Mouse (Mus musculus) hindbrain, embryonic 16.5 days (tissue): ENCODE results near the gene Elmod3. TPM values are rescaled to one million over a fixed set of nuclear protein-coding genes. Genes with fewer than 3 reads are reported as not detected.

Experiments
- ATAC-seq: fragments of 200-750 bp; cut with Nextera tagmentation; 2 replicates; pipeline ENCODE4 v1.8.0; 2017; ENCODE audit warnings: moderate TSS enrichment, moderate library complexity
- H3K27ac ChIP-seq: fragments of 300-500 bp; sonication (generic); 2 replicates; pipeline ENCODE4 v1.5.1; 2014; ENCODE audit warnings: low read depth, mild to moderate bottlenecking, control low read depth, low read length, moderate library complexity
- H3K27me3 ChIP-seq: fragments of 300-500 bp; sonication (generic); replicated peaks from 2 replicates; pipeline ENCODE4 v1.6.1; 2014; ENCODE audit warnings: low read length; ENCODE audit not compliant: control insufficient read depth, insufficient read depth
- H3K36me3 ChIP-seq: fragments of 300-500 bp; sonication (generic); 2 replicates; pipeline ENCODE4 v1.6.1; 2014; ENCODE audit warnings: mild to moderate bottlenecking, low read length, moderate library complexity, mixed read lengths; ENCODE audit not compliant: control insufficient read depth, insufficient read depth
- H3K4me1 ChIP-seq: fragments of 300-500 bp; sonication (generic); 2 replicates; pipeline ENCODE4 v1.6.1; 2014; ENCODE audit warnings: low read depth, low read length; ENCODE audit not compliant: control insufficient read depth, insufficient read depth
- H3K4me2 ChIP-seq: fragments of 300-500 bp; sonication (generic); 2 replicates; pipeline ENCODE4 v1.6.1; 2014; ENCODE audit warnings: mild to moderate bottlenecking, low read length, control low read depth, moderate library complexity
- H3K4me3 ChIP-seq: fragments of 300-500 bp; sonication (generic); 2 replicates; pipeline ENCODE4 v1.5.1; 2014; ENCODE audit warnings: mild to moderate bottlenecking, low read length, control low read depth, moderate library complexity
- H3K9ac ChIP-seq: fragments of 300-500 bp; sonication (generic); 2 replicates; pipeline ENCODE4 v1.6.1; 2014; ENCODE audit warnings: low read depth, mild to moderate bottlenecking, control low read depth, low read length, moderate library complexity
- H3K9me3 ChIP-seq: fragments of 300-500 bp; sonication (generic); 2 replicates; pipeline ENCODE4 v1.6.1; 2014; ENCODE audit warnings: mild to moderate bottlenecking, low read length, moderate library complexity; ENCODE audit not compliant: control insufficient read depth
- WGBS: fragments of 180-500 bp; shearing (Covaris S2); extraction: QIAGEN DNeasy Blood & Tissue Kit; methylation state at CpG from one replicate; pipeline ENCODE4 v1.1.7; 2014; 5-methylcytosine and 5-hydroxymethylcytosine counted together
- polyA plus RNA-seq: library from polyadenylated mRNA; unstranded; fragments of >200 nt; fragmentation: Nextera tagmentation; extraction: Ambion mirVana; gene quantifications from 2 replicates; pipeline ENCODE4 v1.2.1, GENCODE M21; 2015

Elmod3 gene
- 17.3 and 18.7 TPM in 2 replicates for polyA plus RNA-seq

DNA sequence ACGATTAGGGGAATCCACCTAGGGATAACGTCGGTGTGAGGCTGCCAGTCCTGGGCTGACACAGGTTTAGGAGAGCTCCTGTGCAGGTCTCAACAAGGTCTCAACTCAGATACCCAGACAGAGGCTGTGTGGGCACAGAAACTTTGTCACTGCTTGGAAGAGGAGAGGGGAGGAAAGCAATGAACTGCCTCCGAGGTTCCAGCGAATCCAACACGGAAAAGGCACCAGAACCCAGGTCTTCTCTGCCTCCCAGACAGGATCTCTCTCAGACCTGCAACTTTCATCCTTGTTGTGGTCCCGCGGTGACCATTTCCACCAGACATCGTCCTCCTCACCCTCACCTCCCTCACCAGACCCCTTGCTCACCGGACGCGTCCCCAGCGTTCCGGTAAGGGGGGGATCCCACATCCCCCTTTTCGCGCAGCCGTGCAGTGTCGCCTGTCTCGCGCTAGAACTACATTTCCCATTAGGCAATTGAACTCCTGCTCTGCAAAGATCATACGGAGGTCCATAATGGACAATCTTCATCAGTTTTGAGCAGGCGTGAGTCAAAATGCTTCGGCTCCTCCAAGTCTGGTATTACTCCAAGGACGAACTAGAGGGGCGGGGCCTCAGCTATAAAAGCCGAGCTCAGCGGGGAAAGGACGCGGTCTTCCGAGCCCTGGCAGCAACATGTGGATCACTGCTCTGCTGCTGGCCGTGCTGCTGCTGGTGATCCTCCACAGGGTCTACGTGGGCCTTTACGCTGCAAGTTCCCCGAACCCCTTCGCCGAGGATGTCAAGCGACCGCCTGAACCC lies at the start of gene Elmod3, which contains the start of gene Retsat:
Elmod3 (minus strand) TSS at position 458 of the 798 bp plus-strand sequence.
Retsat (plus strand) TSS at position 520 of the 798 bp plus-strand sequence.
- under 1% methylated on average over 38 of the region's 38 CpGs for WGBS
- H3K4me3 ChIP-seq: peak within 1 kb of the TSS; percentile 59

DNA sequence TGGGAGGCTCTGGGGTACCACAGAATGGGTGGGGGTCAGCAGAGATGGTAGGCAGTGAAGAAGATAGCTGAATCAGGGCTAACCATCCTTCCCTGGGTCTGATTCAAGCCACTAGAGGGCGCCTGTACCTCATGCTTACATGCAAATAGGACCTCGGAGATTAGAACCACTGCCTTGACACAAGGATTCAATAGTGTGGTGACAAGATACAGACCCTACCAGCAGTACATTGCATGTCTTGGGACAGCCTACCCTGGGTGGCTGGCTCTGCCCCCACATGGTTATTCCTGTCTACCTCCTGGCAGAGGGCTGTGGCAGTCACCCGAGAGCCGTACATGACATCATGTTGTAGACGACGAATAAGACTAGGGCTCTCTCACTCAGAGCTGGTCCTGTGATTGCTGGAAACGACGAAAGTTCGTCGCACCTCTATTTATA lies 49.2 kb upstream of the Elmod3 start:
- peak; percentile 79 for ATAC-seq
- 67% methylated on average over 10 of the region's 10 CpGs for WGBS
- Histone ChIP-seq H3K36me3 (no peaks in the 10 kb centered on the region), H3K27me3 (no peaks in the 10 kb centered on the region), H3K4me3 (no peak overlapping the region), H3K9me3 (no peaks in the 10 kb centered on the region), H3K27ac (no peak overlapping the region), H3K4me1 (peaks cover 4% of the 10 kb centered on the region; the same call in 1 of the 2 replicates), H3K4me2 (no peak overlapping the region), H3K9ac (no peak overlapping the region)

More for the DNA sequence above, at the start of gene Elmod3, which contains the start of gene Retsat:
- Histone ChIP-seq H3K27me3 (no peaks in the 10 kb centered on the region), H3K4me2 (peak within 1 kb of the TSS; percentile 87), H3K9ac (peak within 1 kb of the TSS; percentile 69), H3K4me1 (peaks cover 17% of the 10 kb centered on the region), H3K9me3 (no peaks in the 10 kb centered on the region), H3K36me3 (no peaks in the 10 kb centered on the region), H3K27ac (peak within 1 kb of the TSS; percentile 69)
- peak; percentile 94 for ATAC-seq

- Histone ChIP-seq H3K9me3 (no peaks in the 10 kb centered on the region), H3K27ac (no peak overlapping the region), H3K4me3 (no peak overlapping the region), H3K4me2 (no peak overlapping the region), H3K27me3 (no peaks in the 10 kb centered on the region), H3K36me3 (no peaks in the 10 kb centered on the region), H3K4me1 (peaks cover 4% of the 10 kb centered on the region; the same call in 1 of the 2 replicates), H3K9ac (no peak overlapping the region)
- WGBS: 68% methylated on average over 7 of the region's 7 CpGs
- ATAC-seq: no peak
Measured at GRCm38 (mm10) chr6:72645364-72645763, 47.2 kb upstream of the Elmod3 start.

GRCm38 (mm10) chr6:72644576-72644975 lies 46.4 kb upstream of the Elmod3 start:
- H3K4me3 ChIP-seq: no peak overlapping the region
- H3K9ac ChIP-seq: no peak overlapping the region
- no peak overlapping the region for H3K27ac ChIP-seq
- no peaks in the 10 kb centered on the region for H3K36me3 ChIP-seq
- no peaks in the 10 kb centered on the region for H3K9me3 ChIP-seq
- H3K27me3 ChIP-seq: no peaks in the 10 kb centered on the region
- H3K4me2 ChIP-seq: no peak overlapping the region
- peaks cover 4% of the 10 kb centered on the region; the same call in 1 of the 2 replicates for H3K4me1 ChIP-seq
- no peak for ATAC-seq
- WGBS: 86% methylated on average over 4 of the region's 4 CpGs

DNA sequence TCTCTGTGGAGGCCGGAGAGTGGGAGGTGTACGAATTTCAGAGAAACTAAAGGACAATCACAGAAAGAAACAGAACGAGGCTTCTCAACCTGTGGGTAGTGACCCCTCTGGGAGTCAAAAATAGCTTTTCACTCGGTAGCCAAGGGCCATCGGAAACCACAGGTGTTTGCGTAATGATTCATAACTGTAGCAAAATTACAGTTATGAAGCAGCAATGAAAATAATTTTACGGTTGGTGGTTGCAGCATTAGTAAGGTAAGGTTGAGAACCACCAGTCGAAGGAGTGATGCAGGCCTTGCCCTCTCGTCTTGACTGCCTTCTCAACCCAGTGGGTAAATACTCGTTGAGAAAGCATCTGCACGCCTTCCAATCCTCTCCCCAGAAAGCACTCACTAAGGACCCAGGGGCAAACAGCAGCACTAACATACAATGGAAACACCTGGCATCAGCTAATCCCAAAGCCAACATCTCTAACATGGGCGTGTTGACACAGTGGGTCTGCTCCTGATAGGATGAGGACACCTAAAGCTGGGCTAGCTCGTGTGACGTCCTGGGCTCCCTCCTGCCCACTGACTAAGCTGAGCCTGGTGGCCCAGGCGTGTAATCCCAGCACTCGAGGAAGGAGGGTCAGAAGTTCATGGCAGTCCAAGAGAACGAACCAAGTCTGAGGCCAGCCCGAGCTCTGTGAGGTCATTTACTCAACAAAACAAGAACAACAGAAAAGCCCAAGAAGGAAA lies 43.2 kb upstream of the Elmod3 start:
- Histone ChIP-seq H3K4me3 (no peak overlapping the region), H3K36me3 (no peaks in the 10 kb centered on the region), H3K9me3 (no peaks in the 10 kb centered on the region), H3K9ac (no peak overlapping the region), H3K4me1 (no peaks in the 10 kb centered on the region), H3K27me3 (no peaks in the 10 kb centered on the region), H3K4me2 (no peak overlapping the region), H3K27ac (no peak overlapping the region)
- 83% methylated on average over 18 of the region's 18 CpGs for WGBS
- no peak for ATAC-seq

GRCm38 (mm10) chr6:72636940-72637339 lies 38.7 kb upstream of the Elmod3 start:
- Histone ChIP-seq H3K9me3 (no peaks in the 10 kb centered on the region), H3K27me3 (no peaks in the 10 kb centered on the region), H3K4me1 (no peaks in the 10 kb centered on the region), H3K4me3 (no peak overlapping the region), H3K27ac (no peak overlapping the region), H3K4me2 (no peak overlapping the region), H3K9ac (no peak overlapping the region), H3K36me3 (no peaks in the 10 kb centered on the region)
- ATAC-seq: no peak
- WGBS: 82% methylated on average over 3 of the region's 3 CpGs

- no peaks in the 10 kb centered on the region for H3K27me3 ChIP-seq
- H3K36me3 ChIP-seq: no peaks in the 10 kb centered on the region
- H3K9ac ChIP-seq: no peak overlapping the region
- H3K27ac ChIP-seq: no peak overlapping the region
- H3K4me3 ChIP-seq: no peak overlapping the region
- H3K9me3 ChIP-seq: no peaks in the 10 kb centered on the region
- no peaks in the 10 kb centered on the region for H3K4me1 ChIP-seq
- 0 out of 2 replicates have a peak, but pooled peaks have one; percentile 59 for ATAC-seq
- WGBS: 46% methylated on average over 12 of the region's 12 CpGs
- no peak overlapping the region for H3K4me2 ChIP-seq
Measured at GRCm38 (mm10) chr6:72635760-72636431, 37.7 kb upstream of the Elmod3 start.

GRCm38 (mm10) chr6:72634311-72634710 lies 36.1 kb upstream of the Elmod3 start:
- Histone ChIP-seq H3K9ac (no peak overlapping the region), H3K27me3 (no peaks in the 10 kb centered on the region), H3K4me2 (no peak overlapping the region), H3K9me3 (no peaks in the 10 kb centered on the region), H3K36me3 (no peaks in the 10 kb centered on the region), H3K27ac (no peak overlapping the region), H3K4me1 (no peaks in the 10 kb centered on the region), H3K4me3 (no peak overlapping the region)
- 78% methylated on average over 10 of the region's 10 CpGs for WGBS
- ATAC-seq: no peak
